Mouse (Mus musculus) neural tube, embryonic 14.5 days (tissue): ENCODE results near the gene Tbc1d1. TPM values are rescaled to one million over a fixed set of nuclear protein-coding genes. Genes with fewer than 3 reads are reported as not detected.
"Not testable (repeated sequence)": the region's sequence is repeated elsewhere in the genome, so short reads cannot be mapped to it uniquely, and the experiment has no call there.

Experiments
- ATAC-seq: fragments of 200-750 bp; cut with Nextera tagmentation; 2 replicates; pipeline ENCODE4 v1.8.0; 2017; ENCODE audit warnings: low read depth, mild to moderate bottlenecking, moderate TSS enrichment, moderate library complexity
- H3K27ac ChIP-seq: fragments of 300-500 bp; sonication (generic); 2 replicates; pipeline ENCODE4 v1.5.1; 2014; ENCODE audit warnings: low read depth, mild to moderate bottlenecking, control low read depth, low read length, moderate library complexity, mixed read lengths
- H3K27me3 ChIP-seq: fragments of 300-500 bp; sonication (generic); 2 replicates; pipeline ENCODE4 v1.6.1; 2014; ENCODE audit warnings: low read length; ENCODE audit not compliant: control insufficient read depth, insufficient read depth
- H3K36me3 ChIP-seq: fragments of 300-500 bp; sonication (generic); 2 replicates; pipeline ENCODE4 v1.6.1; 2014; ENCODE audit warnings: low read length, mixed read lengths; ENCODE audit not compliant: control insufficient read depth, insufficient read depth
- H3K4me1 ChIP-seq: fragments of 300-500 bp; sonication (generic); 2 replicates; pipeline ENCODE4 v1.6.1; 2014; ENCODE audit warnings: low read length; ENCODE audit not compliant: control insufficient read depth, insufficient read depth
- H3K4me2 ChIP-seq: fragments of 300-500 bp; sonication (generic); 2 replicates; pipeline ENCODE4 v1.6.1; 2014; ENCODE audit warnings: mild to moderate bottlenecking, low read depth, low read length, control low read depth
- H3K4me3 ChIP-seq: fragments of 300-500 bp; sonication (generic); 2 replicates; pipeline ENCODE4 v1.5.1; 2014; ENCODE audit warnings: low read depth, low read length, control low read depth, mixed read lengths
- H3K9ac ChIP-seq: fragments of 300-500 bp; sonication (generic); replicated peaks from 2 replicates; pipeline ENCODE4 v1.6.1; 2014; ENCODE audit warnings: low read depth, mild to moderate bottlenecking, control low read depth, low read length, mixed read lengths
- H3K9me3 ChIP-seq: fragments of 300-500 bp; sonication (generic); 2 replicates; pipeline ENCODE4 v1.6.1; 2016; ENCODE audit warnings: low read length; ENCODE audit not compliant: control insufficient read depth
- WGBS: fragments of 180-500 bp; shearing (Covaris S2); extraction: QIAGEN DNeasy Blood & Tissue Kit; methylation state at CpG from one replicate; pipeline ENCODE4 v1.1.7; 2014; 5-methylcytosine and 5-hydroxymethylcytosine counted together
- polyA plus RNA-seq: library from polyadenylated mRNA; unstranded; fragments of >200 nt; fragmentation: Nextera tagmentation; extraction: Ambion mirVana; gene quantifications from 2 replicates; pipeline ENCODE4 v1.2.1, GENCODE M21; 2014

Tbc1d1 gene
- polyA plus RNA-seq, 1 experiment from 2014 or later: 16.0 TPM

DNA sequence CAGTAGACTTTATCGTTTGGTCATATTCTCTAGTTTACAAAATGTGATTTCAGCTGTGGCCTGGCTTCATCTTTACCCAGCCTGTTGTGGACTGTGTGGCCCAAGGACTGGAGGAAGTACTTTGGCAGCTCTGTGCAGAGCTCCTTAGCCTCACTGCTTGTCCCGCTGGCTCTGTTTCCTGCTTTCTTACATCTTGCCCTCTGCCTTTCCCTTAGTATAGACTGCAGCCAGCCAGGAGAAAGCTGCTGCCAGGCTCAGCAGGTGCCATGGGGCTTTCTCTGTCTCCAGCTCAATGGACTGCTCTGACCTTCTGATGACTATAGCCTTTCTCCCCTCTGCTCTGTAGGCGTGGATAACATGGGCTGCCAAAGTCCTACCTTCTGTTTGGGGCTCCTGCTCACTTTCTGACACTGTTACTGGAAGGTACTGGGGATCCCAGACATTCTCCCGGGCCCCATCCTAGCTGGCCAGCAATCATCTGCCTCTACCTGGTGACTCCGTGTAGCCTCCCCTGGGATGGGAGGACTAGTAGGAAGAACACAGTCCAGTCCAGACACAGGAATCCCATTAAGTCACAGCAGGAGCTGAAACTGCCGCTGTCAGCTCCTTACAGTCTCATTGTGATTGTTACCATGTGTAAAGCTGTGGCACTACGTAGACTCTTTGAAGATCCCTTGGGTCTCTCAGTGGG, 171.3 kb downstream of the Tbc1d1 start:
- H3K9me3 ChIP-seq: no peaks in the 10 kb centered on the region
- no peak for ATAC-seq
- H3K27ac ChIP-seq: no peak overlapping the region
- no peaks in the 10 kb centered on the region for H3K27me3 ChIP-seq
- no peak overlapping the region for H3K4me2 ChIP-seq
- H3K4me3 ChIP-seq: no peak overlapping the region
- H3K9ac ChIP-seq: no peak overlapping the region
- WGBS: 56% methylated on average over 7 of the region's 7 CpGs
- H3K4me1 ChIP-seq: 0 out of 2 replicates have a peak, but pooled peaks cover 3% of the 10 kb centered on the region
- no peaks in the 10 kb centered on the region for H3K36me3 ChIP-seq

GRCm38 (mm10) chr5:64336767-64337408, 180.8 kb downstream of the Tbc1d1 start:
- Histone ChIP-seq H3K4me2 (no peak overlapping the region), H3K4me1 (0 out of 2 replicates have a peak, but pooled peaks cover 4% of the 10 kb centered on the region), H3K27ac (0 out of 2 replicates have a peak overlapping the region, but pooled peaks have one; percentile 12), H3K9me3 (no peaks in the 10 kb centered on the region), H3K4me3 (no peak overlapping the region), H3K36me3 (no peaks in the 10 kb centered on the region), H3K27me3 (no peaks in the 10 kb centered on the region), H3K9ac (no peak overlapping the region)
- 37% methylated on average over 7 of the region's 7 CpGs for WGBS
- ATAC-seq: peak; percentile 69; the same call in 1 of the 2 replicates

GRCm38 (mm10) chr5:64338795-64339194, 182.7 kb downstream of the Tbc1d1 start:
- not testable (repeated sequence) for H3K4me3 ChIP-seq, H3K9ac ChIP-seq, H3K4me1 ChIP-seq, H3K27ac ChIP-seq, H3K9me3 ChIP-seq, H3K36me3 ChIP-seq, H3K27me3 ChIP-seq, ATAC-seq, H3K4me2 ChIP-seq
- WGBS: 80% methylated on average over 6 of the region's 6 CpGs

- H3K36me3 ChIP-seq: no peaks in the 10 kb centered on the region
- no peak overlapping the region for H3K4me2 ChIP-seq
- H3K9me3 ChIP-seq: no peaks in the 10 kb centered on the region
- H3K27ac ChIP-seq: no peak overlapping the region
- peak; percentile 36; the same call in 1 of the 2 replicates for ATAC-seq
- H3K9ac ChIP-seq: no peak overlapping the region
- no peak overlapping the region for H3K4me3 ChIP-seq
- WGBS: 53% methylated on average over 3 of the region's 3 CpGs
- 0 out of 2 replicates have a peak, but pooled peaks cover 8% of the 10 kb centered on the region for H3K4me1 ChIP-seq
- H3K27me3 ChIP-seq: no peaks in the 10 kb centered on the region
Observed at GRCm38 (mm10) chr5:64340366-64340765, 184.3 kb downstream of the Tbc1d1 start.

DNA sequence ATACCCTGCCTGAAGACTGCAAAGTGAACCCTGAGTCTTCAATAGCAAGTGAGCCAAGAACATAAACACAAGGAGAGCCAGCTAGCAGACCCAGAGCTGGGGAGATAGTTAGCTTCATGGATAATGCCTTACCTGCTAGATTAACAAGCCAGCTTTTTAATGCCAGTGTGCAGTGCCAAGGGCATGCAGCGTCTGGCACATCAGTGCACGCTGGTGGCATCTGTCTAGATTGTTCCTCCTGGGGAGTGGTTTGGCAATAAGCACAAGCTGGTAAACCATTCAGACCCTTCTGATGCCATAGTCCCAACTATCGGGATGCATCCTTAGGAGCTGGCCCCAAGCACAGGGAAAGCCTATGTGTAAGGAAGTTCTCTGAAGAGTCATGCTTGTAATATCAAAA, 185.6 kb downstream of the Tbc1d1 start:
- H3K4me3 ChIP-seq: no peak overlapping the region
- 0 out of 2 replicates have a peak, but pooled peaks cover 8% of the 10 kb centered on the region for H3K4me1 ChIP-seq
- H3K27ac ChIP-seq: no peak overlapping the region
- no peaks in the 10 kb centered on the region for H3K9me3 ChIP-seq
- no peak overlapping the region for H3K9ac ChIP-seq
- ATAC-seq: no peak
- 81% methylated on average over 3 of the region's 3 CpGs for WGBS
- no peaks in the 10 kb centered on the region for H3K27me3 ChIP-seq
- H3K4me2 ChIP-seq: no peak overlapping the region
- no peaks in the 10 kb centered on the region for H3K36me3 ChIP-seq

- WGBS: 71% methylated on average over 10 of the region's 10 CpGs
- Histone ChIP-seq H3K9me3 (no peaks in the 10 kb centered on the region), H3K4me3 (no peak overlapping the region), H3K27ac (no peak overlapping the region), H3K4me1 (0 out of 2 replicates have a peak, but pooled peaks cover 4% of the 10 kb centered on the region), H3K27me3 (no peaks in the 10 kb centered on the region), H3K4me2 (no peak overlapping the region), H3K9ac (no peak overlapping the region), H3K36me3 (no peaks in the 10 kb centered on the region)
- no peak for ATAC-seq
Observed at GRCm38 (mm10) chr5:64342138-64342537, 186.0 kb downstream of the Tbc1d1 start.

- Histone ChIP-seq H3K9me3 (no peaks in the 10 kb centered on the region), H3K27ac (no peak overlapping the region), H3K4me1 (0 out of 2 replicates have a peak, but pooled peaks cover 4% of the 10 kb centered on the region), H3K36me3 (no peaks in the 10 kb centered on the region), H3K4me2 (no peak overlapping the region), H3K9ac (no peak overlapping the region), H3K27me3 (no peaks in the 10 kb centered on the region), H3K4me3 (no peak overlapping the region)
- no peak for ATAC-seq
- 50% methylated on average over 5 of the region's 5 CpGs for WGBS
Observed at GRCm38 (mm10) chr5:64343972-64344700, 188.0 kb downstream of the Tbc1d1 start.

GRCm38 (mm10) chr5:64345181-64345735, 189.2 kb downstream of the Tbc1d1 start:
- Histone ChIP-seq H3K36me3 (no peaks in the 10 kb centered on the region), H3K9ac (no peak overlapping the region), H3K9me3 (no peaks in the 10 kb centered on the region), H3K4me2 (no peak overlapping the region), H3K27ac (no peak overlapping the region), H3K4me3 (no peak overlapping the region), H3K4me1 (0 out of 2 replicates have a peak, but pooled peaks cover 4% of the 10 kb centered on the region), H3K27me3 (no peaks in the 10 kb centered on the region)
- ATAC-seq: no peak
- WGBS: 52% methylated on average over 16 of the region's 16 CpGs
